Mouse (Mus musculus): ENCODE results near the gene Gck.
A peak's percentile ranks its signal among the peaks of the same experiment; 100 is the strongest.

Gene Gck

DNA sequence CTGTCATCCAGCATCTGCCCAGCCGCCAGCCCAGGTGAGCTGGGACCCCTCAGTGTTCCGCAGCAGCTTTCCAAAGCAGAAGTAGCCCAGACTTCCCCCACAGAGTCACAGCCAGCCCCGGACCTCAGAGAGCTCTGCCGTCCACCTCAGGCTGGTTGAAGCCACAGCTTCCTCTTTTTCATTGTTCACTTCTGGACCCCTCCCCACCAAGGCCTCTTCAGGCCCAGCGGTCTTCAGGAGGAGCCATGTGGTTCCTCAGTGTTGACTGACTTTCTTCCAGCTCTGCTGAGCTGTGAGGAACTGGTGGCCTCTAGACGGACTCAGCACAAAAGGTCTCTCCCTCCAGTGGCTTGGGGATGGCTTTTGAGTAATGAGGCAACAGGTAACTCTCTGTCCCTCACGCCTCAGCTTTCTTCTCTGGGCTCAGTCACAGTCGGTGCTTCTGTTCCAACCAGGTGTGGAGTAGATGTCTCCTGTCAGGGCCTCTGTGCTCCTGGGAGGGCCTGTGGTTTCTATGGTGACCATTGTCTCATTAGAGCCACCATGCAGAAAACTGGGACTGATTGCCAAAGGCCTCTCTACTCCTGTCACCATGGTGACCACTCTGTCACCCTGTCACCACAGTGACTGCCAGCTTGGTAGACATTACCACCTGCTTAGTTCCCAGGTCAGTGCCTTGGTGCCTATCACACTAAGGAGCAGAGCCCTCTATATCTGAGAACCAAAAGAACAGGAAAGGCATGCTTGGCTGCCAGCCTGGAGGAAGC, at the start of gene Gck:
TSS of gene Gck (minus strand) at position 496 of the 767 bp plus-strand sequence.
- peak; percentile 37 for DNase-seq (ENCODE audit: low read depth)

DNA sequence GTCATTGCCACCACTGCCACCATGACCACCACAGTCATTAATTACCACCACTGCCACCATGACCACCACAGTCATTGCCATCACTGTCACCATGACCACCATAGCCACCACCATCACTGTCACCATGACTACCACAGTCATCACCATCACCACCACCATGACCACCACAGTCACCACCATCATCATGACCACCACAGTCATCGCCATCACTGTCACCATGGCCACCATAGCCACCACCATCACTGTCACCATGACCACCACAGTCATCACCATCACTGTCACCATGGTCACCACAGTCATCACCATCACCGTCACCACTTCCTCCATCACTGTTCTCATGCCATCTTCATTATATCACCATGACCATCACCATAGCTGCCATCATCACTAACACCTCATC, 48.6 kb upstream of the Gck start:
- DNase-seq (ENCODE audit: low read depth), result no peak

DNA sequence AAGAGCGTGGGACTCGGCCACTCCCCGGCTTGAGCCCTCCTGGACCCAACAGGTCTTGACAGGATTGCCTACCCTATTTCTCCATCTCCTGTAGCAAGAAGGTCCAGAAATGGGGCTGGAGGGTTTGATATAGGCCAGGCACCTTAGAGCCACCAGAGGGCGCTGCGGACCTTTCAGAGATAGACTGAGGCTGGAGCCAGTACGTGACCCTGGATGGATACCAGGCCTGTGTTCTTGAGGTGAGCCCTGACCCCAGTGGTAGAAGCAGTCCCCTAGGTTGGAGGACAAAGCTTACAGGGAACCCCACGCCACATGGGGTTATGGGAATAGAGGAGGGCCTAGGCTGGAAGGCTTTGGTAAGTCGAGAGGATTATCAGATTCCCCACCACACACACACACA, 46.1 kb upstream of the Gck start:
- peak; percentile 71 for DNase-seq (ENCODE audit: low read depth)

DNA sequence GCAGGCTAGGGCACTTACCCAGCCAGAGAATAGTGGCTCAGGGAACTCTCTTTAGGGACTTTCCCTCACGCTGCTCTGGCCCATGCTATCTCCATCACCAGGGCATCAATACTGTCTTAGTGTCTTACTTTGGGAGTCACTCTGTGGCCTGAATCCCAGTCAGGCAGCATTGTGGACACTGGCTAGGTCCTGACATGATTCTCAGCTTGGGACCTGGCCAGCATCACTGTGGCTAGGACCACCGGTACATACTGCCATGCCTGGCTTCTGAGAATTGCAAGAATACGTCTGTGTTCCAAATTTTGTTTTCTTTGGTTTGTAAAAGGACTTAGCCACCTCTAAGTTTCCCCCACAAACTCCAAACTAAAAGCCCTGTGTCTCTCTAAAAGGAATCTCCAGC, 45.0 kb upstream of the Gck start:
- DNase-seq (ENCODE audit: low read depth), result no peak

DNA sequence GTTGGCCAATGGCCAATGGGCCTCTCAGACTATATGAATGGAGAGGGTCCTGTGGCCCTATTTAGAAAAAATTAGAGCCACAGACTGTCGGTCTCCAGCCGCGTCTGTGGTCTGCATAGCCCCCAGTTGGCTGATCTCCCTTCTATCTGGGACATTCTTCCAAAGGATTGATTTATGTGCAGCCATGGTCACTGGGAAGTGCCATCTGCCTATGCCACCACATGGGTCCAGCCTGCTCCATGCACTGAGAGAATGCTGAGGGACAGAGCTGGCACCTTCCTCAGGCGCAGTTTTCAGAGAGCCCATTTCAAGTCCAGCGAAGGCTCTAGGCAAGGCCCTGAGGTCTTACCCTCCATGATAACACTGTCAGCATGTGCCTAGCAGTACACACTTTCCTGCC, 44.3 kb upstream of the Gck start:
- no peak for DNase-seq (ENCODE audit: low read depth)

DNA sequence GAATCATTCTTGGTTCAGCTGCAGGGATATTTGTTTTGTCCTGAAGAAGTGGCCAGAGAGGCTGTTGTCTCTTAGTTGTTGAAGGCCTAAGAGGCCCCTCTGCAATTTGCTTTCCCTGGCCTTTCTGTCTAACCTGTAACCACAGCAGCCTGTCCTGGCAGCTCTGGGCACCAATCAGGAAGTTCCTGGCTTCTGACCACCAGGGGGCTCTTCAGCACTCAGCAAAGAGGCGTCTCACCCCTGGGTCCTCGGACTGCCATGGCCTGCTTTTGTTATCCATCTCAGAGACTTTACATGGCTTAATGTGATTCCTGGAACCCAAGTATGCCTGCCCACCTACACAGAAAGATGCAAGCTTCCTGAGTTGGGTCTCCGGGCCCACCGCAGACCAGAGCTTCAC, 41.0 kb upstream of the Gck start:
- DNase-seq (ENCODE audit: low read depth), result peak; percentile 58

DNA sequence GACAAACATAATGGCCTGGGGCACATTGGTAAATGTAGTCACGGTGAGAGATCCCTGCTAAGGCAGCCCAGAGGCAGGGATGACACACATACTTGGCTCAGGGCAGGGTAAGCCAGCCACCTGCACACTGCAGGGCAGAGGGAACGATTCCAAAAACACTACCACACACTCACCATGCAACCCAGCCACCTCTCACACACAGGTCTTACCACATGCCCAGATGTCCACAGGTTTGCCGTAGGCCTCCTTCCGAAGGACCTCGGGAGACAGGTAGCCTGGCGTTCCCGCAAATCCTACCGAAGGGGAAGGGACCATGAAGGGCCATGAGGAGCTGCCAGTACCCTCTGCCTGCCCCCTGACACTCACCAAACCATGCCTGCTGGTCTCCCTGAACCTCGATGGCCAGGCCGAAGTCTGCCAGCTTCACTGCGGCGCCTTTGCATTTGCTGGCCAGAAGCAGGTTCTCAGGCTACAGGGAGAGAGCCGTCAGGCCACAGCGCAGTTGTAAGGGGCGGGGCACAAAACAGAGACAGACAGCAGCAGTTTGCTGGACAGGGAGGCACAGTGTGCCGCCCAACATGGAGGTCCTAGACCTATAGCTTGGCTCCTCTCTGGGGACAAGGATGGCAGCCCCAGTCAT, 40.2 kb upstream of the Gck start:
- DNase-seq (ENCODE audit: low read depth), result no peak

DNA sequence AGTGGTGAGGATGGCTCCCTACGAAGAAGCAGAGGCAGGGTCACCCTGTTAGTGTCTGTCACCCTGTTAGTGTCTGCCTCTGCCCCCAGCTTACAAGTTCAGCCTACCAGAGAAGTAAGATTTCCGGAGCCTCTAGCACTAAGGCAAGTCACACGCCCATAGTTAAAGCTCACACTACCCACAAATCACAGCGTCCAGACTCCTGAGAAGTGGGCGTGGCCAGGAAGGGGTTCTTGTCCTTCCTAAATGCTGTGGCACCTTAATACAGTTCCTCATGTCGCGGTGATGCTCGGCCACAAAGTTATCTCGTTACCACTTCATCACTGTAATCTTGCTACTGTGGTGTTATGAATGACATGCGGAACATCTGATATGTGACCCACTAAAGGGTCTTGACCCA, 38.2 kb upstream of the Gck start:
- no peak for DNase-seq (ENCODE audit: low read depth)

DNA sequence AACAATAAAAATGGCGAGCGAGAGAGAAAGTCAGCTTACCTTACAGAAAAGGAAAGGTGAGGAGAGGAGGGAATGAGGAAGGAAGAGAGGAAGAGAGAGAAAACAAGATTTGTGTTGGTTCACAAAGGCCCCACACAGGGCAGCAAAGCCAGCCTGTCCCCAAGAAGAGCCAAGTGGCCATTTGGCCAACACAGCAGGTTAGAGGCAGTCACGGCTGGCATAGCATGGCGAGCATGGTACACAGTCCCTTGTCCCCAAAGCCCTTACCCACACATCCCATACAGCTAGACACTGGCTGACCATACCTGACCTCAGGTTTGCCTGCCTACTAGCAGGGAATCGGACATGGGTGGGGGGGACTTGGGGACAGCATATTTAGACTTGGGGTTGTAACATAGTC, 33.7 kb upstream of the Gck start:
- no peak for DNase-seq (ENCODE audit: low read depth)

DNA sequence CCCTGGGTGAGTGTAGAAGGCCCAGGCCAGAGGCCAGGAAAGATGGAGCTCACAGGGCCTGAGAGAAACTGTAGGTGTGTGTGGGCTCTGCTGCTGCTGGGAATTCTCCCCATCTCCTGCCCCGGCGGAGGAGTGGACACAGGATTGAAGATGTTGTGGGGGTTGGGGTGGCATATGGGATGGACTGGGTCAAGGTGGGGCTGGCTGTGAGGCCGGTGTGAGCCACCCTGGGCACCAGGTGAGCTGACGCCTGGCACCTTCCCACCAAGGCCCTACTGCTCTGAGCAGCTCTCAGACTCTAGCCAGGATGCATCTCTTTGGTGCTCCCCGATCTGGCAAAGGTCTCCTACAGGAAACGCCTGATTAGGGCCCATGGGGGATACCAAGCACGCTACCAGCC, 31.4 kb upstream of the Gck start:
- no peak for DNase-seq (ENCODE audit: low read depth)

DNA sequence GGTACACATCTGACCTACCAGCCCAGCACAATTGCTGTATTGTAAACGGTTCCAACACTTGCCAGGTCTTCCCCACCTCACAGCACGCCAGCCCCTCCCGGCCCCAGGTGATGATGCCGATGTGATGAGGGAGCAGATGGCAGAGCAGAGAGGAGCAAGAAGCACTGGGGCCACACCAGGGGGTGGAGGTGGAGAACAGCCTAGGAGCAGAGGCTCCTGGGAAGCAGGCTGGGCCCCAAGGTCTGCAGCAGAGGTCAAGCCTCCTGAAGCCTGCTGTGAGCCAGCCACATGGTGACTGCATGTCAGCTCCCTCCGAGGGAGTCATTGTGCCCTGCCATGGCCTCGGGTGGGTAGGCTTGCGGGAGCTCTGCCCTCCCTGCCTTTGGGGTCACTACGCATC, 30.7 kb upstream of the Gck start:
- no peak for DNase-seq (ENCODE audit: low read depth)

DNA sequence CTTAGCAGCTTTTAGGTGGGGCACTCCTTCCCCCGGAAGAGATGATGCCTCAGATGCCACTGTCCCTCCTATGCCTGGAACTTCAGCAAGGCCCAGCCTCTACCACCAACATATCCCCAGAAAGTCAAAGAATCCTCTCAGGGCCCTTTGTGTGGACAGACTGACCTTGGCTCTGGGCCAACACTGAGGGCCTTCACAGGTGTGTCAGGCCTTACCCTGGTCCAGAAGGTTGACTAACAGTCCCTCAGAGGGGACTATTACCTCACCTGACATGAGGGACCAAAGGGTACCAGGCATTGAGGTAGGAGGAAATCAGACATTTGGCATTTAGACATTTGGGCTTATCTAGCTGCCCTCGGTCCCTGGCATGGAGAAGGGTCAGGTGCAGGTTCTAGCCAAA, 30.2 kb upstream of the Gck start:
- DNase-seq (ENCODE audit: low read depth), result no peak

DNA sequence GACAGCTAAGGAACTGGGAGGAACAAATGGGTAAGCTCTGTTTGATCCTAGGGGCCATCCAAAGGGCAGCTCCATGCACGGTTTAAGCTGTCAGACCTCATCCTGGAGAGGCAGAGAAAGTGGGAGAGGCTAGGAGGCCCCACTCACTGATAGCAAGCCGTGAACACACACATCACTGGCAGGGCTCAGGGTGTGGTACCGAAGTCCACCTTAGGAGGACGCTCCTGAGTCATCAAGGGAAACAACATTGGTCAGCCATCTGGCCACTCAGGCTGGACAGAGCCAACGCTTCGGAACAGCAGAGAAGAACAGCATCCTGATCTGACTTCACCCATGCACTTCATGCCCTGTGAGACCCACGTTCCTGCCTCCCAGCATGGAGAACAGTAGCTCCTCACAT, 29.2 kb upstream of the Gck start:
- no peak for DNase-seq (ENCODE audit: low read depth)

DNA sequence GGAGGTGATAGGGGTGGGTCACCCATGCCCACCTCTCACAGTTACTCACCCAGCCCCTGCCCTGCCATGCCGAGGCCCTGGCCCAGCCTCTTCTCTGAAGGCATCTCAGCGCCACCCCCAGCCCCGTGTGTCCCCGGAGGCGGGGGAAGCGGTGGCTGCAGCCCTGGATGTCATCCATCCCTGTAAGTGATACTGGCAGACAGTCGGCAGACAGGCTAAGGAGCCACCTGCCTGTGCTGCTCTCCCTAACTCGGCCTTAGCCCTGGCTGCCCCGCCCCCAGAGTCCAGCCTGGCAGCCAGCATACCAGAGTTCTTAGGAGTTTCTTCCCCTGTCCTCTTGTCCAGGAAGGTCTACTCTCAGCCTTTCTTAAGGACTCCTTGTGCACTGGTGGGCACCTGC, 26.2 kb upstream of the Gck start:
- no peak for DNase-seq (ENCODE audit: low read depth)

DNA sequence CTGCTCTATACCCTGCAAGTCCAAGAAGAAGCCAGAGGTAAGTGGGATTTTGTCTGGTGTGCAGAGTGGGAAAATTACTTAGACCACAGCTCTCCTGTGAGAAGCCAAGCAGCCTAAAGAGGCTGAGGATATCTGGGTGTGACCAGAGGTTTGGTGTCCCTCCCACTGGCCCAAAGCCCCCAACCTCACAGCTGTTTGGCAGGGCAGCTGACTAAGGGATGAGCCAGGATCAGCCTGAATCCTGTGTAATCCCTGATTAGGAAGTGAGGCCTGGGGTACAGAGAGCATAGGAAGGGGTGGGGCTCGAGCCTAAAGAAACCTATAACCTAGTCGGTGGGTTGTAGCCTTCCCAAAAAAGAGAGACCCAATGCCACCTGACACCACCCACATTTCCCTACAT, 25.2 kb upstream of the Gck start:
- no peak for DNase-seq (ENCODE audit: low read depth)

DNA sequence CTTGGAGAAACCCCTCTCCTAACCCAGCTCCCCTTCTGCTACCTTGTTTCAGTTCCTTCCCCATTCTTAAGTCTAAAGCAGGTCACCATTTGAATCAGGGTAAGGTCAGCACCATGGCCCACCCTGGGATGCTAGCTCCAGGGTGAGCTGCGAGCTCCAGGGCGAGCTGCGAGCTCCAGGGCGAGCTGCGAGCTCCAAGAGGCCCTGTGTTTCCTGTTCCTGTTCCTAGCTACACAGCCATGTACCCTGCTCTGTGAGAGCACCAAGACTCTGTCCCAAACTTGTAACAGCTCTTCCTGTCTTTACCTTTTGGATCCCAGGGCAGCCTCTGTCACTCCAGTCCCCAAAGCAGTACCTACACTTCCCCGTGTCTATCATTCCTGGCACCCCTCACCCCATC, 24.2 kb upstream of the Gck start:
- no peak for DNase-seq (ENCODE audit: low read depth)

DNA sequence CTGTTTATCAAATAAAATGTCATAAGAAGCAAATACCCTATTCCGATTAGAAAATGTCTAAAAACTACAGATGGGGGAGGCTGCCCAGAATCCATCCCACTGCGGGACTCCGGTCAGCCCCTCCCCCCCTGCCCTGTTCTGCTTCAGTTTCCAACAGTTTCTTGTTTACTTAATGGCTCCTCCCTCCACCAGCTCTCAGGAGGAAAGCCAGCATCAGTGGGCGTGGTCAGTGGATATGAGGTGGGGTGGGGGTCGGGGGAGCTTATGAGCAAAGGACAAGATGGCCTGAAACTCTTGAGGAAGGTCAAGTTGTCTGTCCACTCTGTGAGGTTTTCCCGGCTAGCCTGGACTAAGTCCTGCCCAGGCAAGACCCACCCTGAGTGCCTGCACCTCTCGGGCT, 23.3 kb upstream of the Gck start:
- no peak for DNase-seq (ENCODE audit: low read depth)

DNA sequence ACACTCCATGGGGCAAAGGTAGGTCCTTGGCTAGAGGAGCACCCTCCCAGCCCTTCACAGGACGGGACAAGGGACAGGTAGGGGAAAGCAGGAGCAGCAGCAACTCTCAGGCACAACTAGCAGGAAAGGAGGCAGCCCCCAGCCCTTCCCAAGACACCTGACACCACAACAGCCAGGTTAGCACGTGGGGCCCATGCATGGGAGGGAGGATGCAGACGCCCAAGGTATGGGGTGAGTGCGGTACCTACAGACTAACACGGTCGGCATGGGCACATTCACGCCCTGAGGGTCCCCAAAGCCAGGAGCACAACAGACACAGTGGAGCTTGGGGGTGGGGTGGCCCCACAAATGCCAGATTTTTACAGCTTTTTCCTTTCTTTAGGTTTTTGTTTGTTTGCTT, 21.3 kb upstream of the Gck start:
- DNase-seq (ENCODE audit: low read depth), result no peak

DNA sequence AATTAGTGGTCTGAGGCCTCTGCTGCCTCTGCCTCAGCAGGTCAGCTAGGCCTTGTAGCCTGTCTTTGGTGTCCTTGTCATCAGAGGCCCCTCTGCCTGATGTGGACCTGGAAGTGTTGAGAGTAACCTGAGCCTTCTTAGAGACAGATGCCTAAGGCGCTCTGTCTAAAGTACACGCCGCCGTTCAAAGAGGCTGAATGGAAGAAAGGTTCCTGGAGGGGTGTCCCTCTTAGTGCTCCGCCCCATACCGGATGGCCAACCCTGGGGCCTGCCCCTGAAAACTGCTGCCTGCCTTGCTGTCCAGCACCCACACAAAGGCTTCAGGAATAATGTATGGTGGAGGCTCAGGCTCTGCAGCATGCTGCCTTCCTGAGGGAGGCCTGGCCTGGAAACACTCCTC, 18.3 kb upstream of the Gck start:
- no peak for DNase-seq (ENCODE audit: low read depth)

DNA sequence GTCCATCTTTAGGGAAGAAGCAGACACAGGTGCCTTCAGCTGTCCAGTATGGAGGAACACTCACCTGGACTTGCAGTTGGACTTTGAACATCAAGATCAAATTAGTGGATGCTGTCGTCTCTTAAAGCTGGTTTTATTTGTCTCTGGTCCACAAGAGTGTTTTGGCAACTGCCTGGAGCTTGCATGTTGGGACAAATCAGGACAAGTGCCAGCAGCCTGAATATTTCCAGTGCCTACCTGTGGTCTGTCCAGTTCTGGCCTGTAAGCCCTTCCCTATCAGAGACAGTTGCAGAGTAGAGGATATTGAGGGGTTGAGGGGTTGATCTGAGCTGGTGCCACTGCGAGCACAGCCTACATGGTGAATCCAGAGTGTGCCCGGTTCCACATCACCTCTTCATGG, 16.9 kb upstream of the Gck start:
- no peak for DNase-seq (ENCODE audit: low read depth)

DNA sequence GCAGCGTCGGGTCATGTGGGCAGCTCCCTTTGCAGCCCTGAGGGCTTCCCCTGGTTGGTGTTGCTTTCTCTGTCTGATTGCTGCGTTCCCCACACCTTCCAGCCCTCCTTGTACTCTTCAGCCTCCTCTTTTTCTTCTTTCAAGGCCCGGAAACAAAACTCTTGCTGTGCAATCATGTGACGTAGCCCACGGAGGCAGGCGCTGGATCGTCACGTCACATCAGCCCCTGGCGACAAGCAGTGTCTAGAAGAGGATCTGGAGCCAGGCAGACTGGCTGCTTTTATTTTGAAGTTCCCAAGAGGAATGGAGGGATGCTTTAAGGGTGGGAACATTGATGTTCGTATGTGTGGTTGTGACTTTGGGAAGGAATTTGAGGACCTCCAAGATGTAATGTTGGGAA, 16.0 kb upstream of the Gck start:
- no peak for DNase-seq (ENCODE audit: low read depth)

DNA sequence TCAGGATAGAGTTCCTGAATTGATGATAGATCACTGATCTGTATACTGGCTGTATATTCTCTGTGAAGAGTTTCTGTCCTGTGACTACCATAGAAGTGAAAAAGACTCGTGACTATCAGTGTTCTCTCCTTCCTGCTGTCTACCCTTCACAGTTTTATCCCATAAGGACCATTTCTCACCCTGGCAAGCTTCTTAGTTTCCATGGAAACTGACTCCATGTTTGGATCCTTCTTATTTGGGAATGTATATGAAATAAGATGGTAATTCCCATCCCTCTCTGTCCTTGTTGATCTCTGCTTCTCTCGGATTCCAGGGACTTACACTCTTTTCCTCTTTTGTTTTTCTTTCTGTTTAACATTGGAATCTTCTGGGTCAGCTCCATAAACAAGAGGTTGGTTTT, 10.2 kb upstream of the Gck start:
- no peak for DNase-seq (ENCODE audit: low read depth)

DNA sequence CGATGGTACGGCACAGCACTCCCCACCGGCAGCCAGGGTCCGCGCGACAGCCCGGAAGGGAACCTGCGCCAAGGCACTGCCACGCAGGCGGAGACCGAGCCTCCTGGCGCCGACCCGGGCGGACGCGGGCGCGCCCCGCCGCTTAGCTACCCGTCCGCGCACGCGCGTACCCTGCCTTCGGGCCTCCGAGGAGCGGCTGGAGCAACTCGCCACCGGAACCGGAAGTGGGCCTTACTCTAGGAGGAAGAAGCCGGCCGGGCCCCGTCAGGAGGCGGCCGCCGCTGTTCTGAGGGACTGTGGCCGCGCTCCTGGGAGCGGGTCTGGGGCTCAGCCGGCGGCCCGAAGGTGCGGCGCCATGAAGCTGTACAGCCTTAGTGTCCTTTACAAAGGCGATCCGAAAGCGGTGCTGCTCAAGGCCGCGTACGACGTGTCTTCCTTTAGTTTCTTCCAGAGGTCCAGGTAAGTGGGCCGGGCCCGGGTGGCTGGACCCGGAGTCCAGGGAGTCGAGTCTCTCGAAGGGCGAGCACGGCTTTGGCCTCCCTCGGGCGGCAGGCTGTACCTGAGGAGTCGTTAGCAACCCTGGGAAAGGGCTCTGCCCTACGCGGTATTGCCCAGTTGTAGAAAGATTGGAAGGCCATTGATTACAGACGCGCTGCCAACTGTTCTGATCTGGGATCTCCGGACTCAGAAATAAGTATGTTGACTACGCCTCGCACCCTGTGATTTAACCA, 5.8 kb upstream of the Gck start, which contains the start of gene Ykt6:
TSS of gene Ykt6 (plus strand) at position 148 of the 731 bp plus-strand sequence.
- peak; percentile 94 for DNase-seq (ENCODE audit: low read depth)

Measured in c-Kit-positive CD71-negative TER-119-negative erythroid progenitor cells, embryonic 14.5 days (primary cell).